Mouse (Mus musculus) limb, embryonic 11.5 days (tissue): ENCODE results near the gene Olfr214. TPM values are rescaled to one million over a fixed set of nuclear protein-coding genes. Genes with fewer than 3 reads are reported as not detected.
"Not testable (repeated sequence)": the region's sequence is repeated elsewhere in the genome, so short reads cannot be mapped to it uniquely, and the experiment has no call there.

ENCODE experiments used
- ATAC-seq: fragments of 200-750 bp; cut with Nextera tagmentation; 2 replicates; pipeline ENCODE4 v1.8.0; 2017; ENCODE audit warnings: low read depth; ENCODE audit not compliant: insufficient number of reproducible peaks, low FRiP score, low TSS enrichment
- DNase-seq: peaks from one replicate; pipeline ENCODE4 v3.0.0-alpha.2; 2015; ENCODE audit warnings: low spot score
- H3K27ac ChIP-seq: fragments of 300-500 bp; sonication (generic); replicated peaks from 2 replicates; pipeline ENCODE4 v1.5.1; 2014; ENCODE audit warnings: low read depth, mild to moderate bottlenecking, low read length
- H3K27me3 ChIP-seq: fragments of 300-500 bp; sonication (generic); 2 replicates; pipeline ENCODE4 v1.6.1; 2014; ENCODE audit warnings: mild to moderate bottlenecking, low read length, mixed read lengths; ENCODE audit not compliant: control insufficient read depth, insufficient read depth
- H3K36me3 ChIP-seq: fragments of 300-500 bp; sonication (generic); 2 replicates; pipeline ENCODE4 v1.6.1; 2014; ENCODE audit warnings: mild to moderate bottlenecking, low read length, moderate library complexity, mixed read lengths; ENCODE audit not compliant: control insufficient read depth, insufficient read depth
- H3K4me1 ChIP-seq: fragments of 300-500 bp; sonication (generic); 2 replicates; pipeline ENCODE4 v1.6.1; 2014; ENCODE audit warnings: low read length, mixed read lengths; ENCODE audit not compliant: control insufficient read depth, insufficient read depth
- H3K4me2 ChIP-seq: fragments of 300-500 bp; sonication (generic); 2 replicates; pipeline ENCODE4 v1.6.1; 2014; ENCODE audit warnings: low read depth, mild to moderate bottlenecking, moderate library complexity; ENCODE audit not compliant: severe bottlenecking
- H3K4me3 ChIP-seq: fragments of 300-500 bp; sonication (generic); 2 replicates; pipeline ENCODE4 v1.5.1; 2014; ENCODE audit warnings: low read depth, low read length
- H3K9ac ChIP-seq: fragments of 300-500 bp; sonication (generic); 2 replicates; pipeline ENCODE4 v1.6.1; 2014; ENCODE audit warnings: mild to moderate bottlenecking, low read length
- H3K9me3 ChIP-seq: fragments of 300-500 bp; sonication (generic); 2 replicates; pipeline ENCODE4 v1.6.1; 2016; ENCODE audit warnings: low read length; ENCODE audit not compliant: control insufficient read depth
- WGBS: fragments of 180-500 bp; shearing (Covaris S2); extraction: QIAGEN DNeasy Blood & Tissue Kit; methylation state at CpG from one replicate; pipeline ENCODE4 v1.1.7; 2014; 5-methylcytosine and 5-hydroxymethylcytosine counted together
- polyA plus RNA-seq: library from polyadenylated mRNA; unstranded; fragments of >200 nt; fragmentation: Nextera tagmentation; extraction: Ambion mirVana; gene quantifications from 2 replicates; pipeline ENCODE4 v1.2.1, GENCODE M21; 2014

The Olfr214 gene
- polyA plus RNA-seq, result not detected in 2 replicates

DNA sequence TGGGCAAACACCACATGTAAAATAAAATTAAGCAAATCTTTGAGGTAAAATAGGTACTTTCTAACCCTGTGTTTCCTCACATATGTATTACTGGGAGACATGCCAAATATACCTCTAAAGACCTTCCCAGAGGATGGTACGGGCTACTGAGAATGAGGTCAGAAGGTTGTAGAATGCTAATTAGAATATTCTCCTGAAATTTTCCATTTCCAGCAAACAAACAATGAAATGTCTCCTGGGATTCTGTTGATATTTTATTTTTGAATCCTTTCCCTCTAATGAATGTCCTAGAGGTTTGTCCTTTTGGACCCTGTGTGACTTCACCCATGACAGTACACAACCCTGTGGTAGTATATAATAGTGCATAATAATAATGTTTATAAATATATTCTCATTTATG lies at the start of gene Olfr214:
Olfr214 (plus strand) TSS at position 301 of the 400 bp plus-strand sequence.
- H3K4me1 ChIP-seq, result no peaks in the 10 kb centered on the region
- no peak within 1 kb of the TSS for H3K4me2 ChIP-seq
- no peaks in the 10 kb centered on the region for H3K36me3 ChIP-seq
- no peak within 1 kb of the TSS for H3K4me3 ChIP-seq
- H3K27ac ChIP-seq, result no peak within 1 kb of the TSS
- 89% methylated on average over 1 of the region's 1 CpGs for WGBS
- no peaks in the 10 kb centered on the region for H3K9me3 ChIP-seq
- ATAC-seq, result no peak
- no peak within 1 kb of the TSS for H3K9ac ChIP-seq
- no peaks in the 10 kb centered on the region for H3K27me3 ChIP-seq
- no peak for DNase-seq

DNA sequence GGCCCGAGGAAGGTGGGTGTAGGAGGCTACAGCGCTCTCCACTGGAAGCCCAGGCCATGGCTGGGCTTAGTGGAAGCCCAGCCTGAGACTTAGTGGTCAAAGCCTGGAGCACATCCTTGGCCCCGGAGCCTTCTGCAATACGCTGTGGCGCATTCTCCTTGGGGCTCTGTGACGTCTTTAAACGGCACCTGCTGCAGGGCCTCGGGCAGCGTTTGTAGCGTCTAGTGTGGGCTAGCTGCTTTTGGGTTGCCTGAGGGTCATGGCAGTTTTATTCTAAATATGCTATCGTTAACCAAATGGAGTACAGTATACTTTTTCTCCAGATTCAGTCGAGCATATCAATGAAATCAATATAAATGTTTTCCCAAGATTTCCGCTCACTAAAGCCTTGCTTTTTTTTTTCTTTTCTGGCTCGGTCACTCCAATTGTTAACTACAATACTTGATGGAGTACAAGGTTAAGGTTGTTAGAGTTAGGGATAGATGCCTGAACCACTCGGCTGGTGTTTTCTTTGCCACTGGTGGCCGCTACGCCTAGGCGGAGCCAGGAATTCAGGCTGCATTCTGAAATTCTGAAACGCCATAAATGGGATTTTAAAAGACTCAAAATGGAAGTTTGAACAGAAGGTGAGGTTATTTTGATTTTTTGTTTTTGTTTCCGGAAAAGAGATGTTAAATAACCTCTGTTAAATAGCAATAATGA lies 47.6 kb upstream of the Olfr214 start, which contains the start of gene Olfr212:
Olfr212 (plus strand) TSS at position 215 of the 702 bp plus-strand sequence.
- not testable (repeated sequence) for DNase-seq, H3K4me3 ChIP-seq, H3K9me3 ChIP-seq, H3K36me3 ChIP-seq, H3K4me2 ChIP-seq, H3K4me1 ChIP-seq, H3K27me3 ChIP-seq, H3K9ac ChIP-seq, ATAC-seq, H3K27ac ChIP-seq
- 89% methylated on average over 19 of the region's 20 CpGs for WGBS

DNA sequence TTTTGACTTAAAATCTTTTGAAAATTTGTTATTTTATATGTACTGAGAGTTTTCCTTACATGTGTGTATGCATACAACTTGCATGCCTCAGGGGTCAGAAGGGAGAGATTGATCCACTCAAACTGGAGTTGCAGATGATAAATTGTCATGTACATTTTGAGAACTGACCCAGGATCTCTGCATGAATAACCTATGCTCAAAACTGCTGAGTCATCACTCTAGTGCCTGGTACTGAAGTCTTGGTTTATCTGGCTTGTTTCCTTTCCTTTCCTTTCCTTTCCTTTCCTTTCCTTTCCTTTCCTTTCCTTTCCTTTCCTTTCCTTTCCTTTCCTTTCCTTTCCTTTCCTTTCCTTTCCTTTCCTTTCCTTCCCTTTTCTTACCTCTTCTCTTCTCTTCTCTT lies 39.2 kb upstream of the Olfr214 start:
- H3K9me3 ChIP-seq, result no peaks in the 10 kb centered on the region
- H3K4me2 ChIP-seq, result no peak overlapping the region
- H3K36me3 ChIP-seq, result no peaks in the 10 kb centered on the region
- DNase-seq, result no peak
- no peak overlapping the region for H3K27ac ChIP-seq
- no peak for ATAC-seq
- H3K4me1 ChIP-seq, result no peaks in the 10 kb centered on the region
- no peak overlapping the region for H3K4me3 ChIP-seq
- H3K27me3 ChIP-seq, result no peaks in the 10 kb centered on the region
- no peak overlapping the region for H3K9ac ChIP-seq

- no peak within 1 kb of the TSS for H3K4me3 ChIP-seq
- no peak within 1 kb of the TSS for H3K27ac ChIP-seq
- no peaks in the 10 kb centered on the region for H3K27me3 ChIP-seq
- H3K9me3 ChIP-seq, result no peaks in the 10 kb centered on the region
- no peak within 1 kb of the TSS for H3K9ac ChIP-seq
- no peaks in the 10 kb centered on the region for H3K4me1 ChIP-seq
- H3K4me2 ChIP-seq, result no peak within 1 kb of the TSS
- WGBS, result 90% methylated on average over 1 of the region's 1 CpGs
- no peak for ATAC-seq
- DNase-seq, result no peak
- H3K36me3 ChIP-seq, result no peaks in the 10 kb centered on the region
Observed at GRCm38 (mm10) chr6:116538156-116538555, 15.9 kb upstream of the Olfr214 start, which contains the start of gene Olfr213. Gene Olfr213 (plus strand): TSS chr6:116538456.

DNA sequence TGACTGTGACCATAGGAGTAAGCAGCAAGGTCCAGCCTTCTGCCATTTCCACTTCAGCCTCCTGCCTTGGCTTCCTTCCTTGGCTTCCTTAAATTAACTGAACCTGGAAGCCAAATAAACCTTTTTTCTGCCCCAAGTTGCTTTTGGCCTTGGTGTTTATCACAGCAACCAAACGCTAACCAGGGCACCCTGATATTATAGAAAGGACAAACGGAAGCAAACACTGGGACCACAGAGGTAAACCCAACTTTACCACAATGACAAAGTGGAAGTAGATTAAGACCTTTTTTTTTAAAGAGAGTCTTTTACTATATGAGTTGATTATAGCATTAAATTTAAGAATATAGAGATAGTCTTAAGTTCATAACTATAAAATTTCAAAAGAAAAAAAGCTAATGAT lies 11.5 kb upstream of the Olfr214 start:
- H3K36me3 ChIP-seq, result no peaks in the 10 kb centered on the region
- ATAC-seq, result no peak
- H3K27ac ChIP-seq, result no peak overlapping the region
- H3K4me1 ChIP-seq, result no peaks in the 10 kb centered on the region
- H3K9me3 ChIP-seq, result no peaks in the 10 kb centered on the region
- no peaks in the 10 kb centered on the region for H3K27me3 ChIP-seq
- 90% methylated on average over 2 of the region's 2 CpGs for WGBS
- H3K4me3 ChIP-seq, result no peak overlapping the region
- DNase-seq, result no peak
- H3K4me2 ChIP-seq, result no peak overlapping the region
- no peak overlapping the region for H3K9ac ChIP-seq

GRCm38 (mm10) chr6:116550841-116551240 lies 3.2 kb upstream of the Olfr214 start, which contains the start of gene Gm5580:
Gene Gm5580 (plus strand): TSS chr6:116551141.
- H3K9ac ChIP-seq, H3K36me3 ChIP-seq, H3K27me3 ChIP-seq, ATAC-seq, H3K4me3 ChIP-seq, DNase-seq, H3K4me1 ChIP-seq, H3K27ac ChIP-seq, H3K9me3 ChIP-seq, H3K4me2 ChIP-seq: not testable (repeated sequence)
- 98% methylated on average over 11 of the region's 11 CpGs for WGBS

GRCm38 (mm10) chr6:116554952-116555351 lies 917 bp downstream of the Olfr214 start:
- DNase-seq (no peak), ATAC-seq (no peak)

GRCm38 (mm10) chr6:116569834-116570233 lies 15.8 kb downstream of the Olfr214 start:
- Histone ChIP-seq H3K9ac (no peak overlapping the region), H3K4me3 (no peak overlapping the region), H3K36me3 (no peaks in the 10 kb centered on the region), H3K4me1 (no peaks in the 10 kb centered on the region), H3K27ac (no peak overlapping the region), H3K4me2 (no peak overlapping the region), H3K9me3 (no peaks in the 10 kb centered on the region), H3K27me3 (no peaks in the 10 kb centered on the region)
- 37% methylated on average over 3 of the region's 3 CpGs for WGBS
- ATAC-seq (no peak), DNase-seq (peak; percentile 49)

More at GRCm38 (mm10) chr6:116554952-116555351, 917 bp downstream of the Olfr214 start:
- Histone ChIP-seq H3K36me3 (no peaks in the 10 kb centered on the region), H3K4me2 (no peak overlapping the region), H3K4me1 (no peaks in the 10 kb centered on the region), H3K27ac (no peak overlapping the region), H3K27me3 (no peaks in the 10 kb centered on the region), H3K4me3 (no peak overlapping the region), H3K9ac (no peak overlapping the region), H3K9me3 (no peaks in the 10 kb centered on the region)
- WGBS, result 74% methylated on average over 3 of the region's 3 CpGs
